Comparison of ENCODE assay signal across 8 mouse cellular contexts in genomic region chr12:52918939-52919338, GRCm38 (mm10).
A peak's percentile ranks its signal among the peaks of the same experiment; 100 is the strongest.
DNase-seq lines count a peak whose midpoint lies in the region; ATAC-seq and TF ChIP-seq lines count a peak whose summit lies in the region.

No protein-coding gene starts in this region.

- no peak for TF ChIP-seq POLR2A in testis, adult 2 months (IDR thresholded peaks at IDR 0.05; ENCODE audit: control insufficient read depth, low read depth, low read length)

- H3K27me3 ChIP-seq in heart, embryonic 12.5 days (replicated peaks), result no peaks in the 10 kb centered on the region
- no peaks in the 10 kb centered on the region for H3K27me3 ChIP-seq in testis, adult 2 months (ENCODE audit: control insufficient read depth, insufficient read depth, low read length)

- intact Hi-C loops in gastrocnemius, postnatal 36 days (cut with DNase I), result loop anchor here (2.0 to 10.0 kb wide), 2 partner anchors 336 to 1144 kb away; no protein-coding TSS in a partner anchor

- H3K27ac ChIP-seq in heart, embryonic 12.5 days (ENCODE audit: poor library complexity, severe bottlenecking), result no peak overlapping the region
- no peak overlapping the region for H3K27ac ChIP-seq in testis, adult 2 months (ENCODE audit: control insufficient read depth, insufficient read depth, low read depth, low read length)

- TF ChIP-seq CTCF in testis, adult 2 months (IDR thresholded peaks at IDR 0.05; ENCODE audit: control insufficient read depth, insufficient read depth, insufficient replicate concordance, low read depth, low read length), result peak; percentile 72; the same call in 1 of the 2 replicates

- WGBS in heart, embryonic 12.5 days, result 26% methylated on average over 11 of the region's 11 CpGs

- no peak overlapping the region for H3K9ac ChIP-seq in heart, embryonic 12.5 days

- H3K4me1 ChIP-seq in heart, embryonic 12.5 days (replicated peaks), result peaks cover 28% of the 10 kb centered on the region
- H3K4me1 ChIP-seq in testis, adult 2 months (ENCODE audit: control insufficient read depth, insufficient read depth, low read length), result peaks cover 3% of the 10 kb centered on the region

- no peak overlapping the region for H3K4me3 ChIP-seq in heart, embryonic 12.5 days
- H3K4me3 ChIP-seq in testis, adult 2 months (ENCODE audit: control insufficient read depth, low read depth, low read length), result no peak overlapping the region

- no peaks in the 10 kb centered on the region for H3K9me3 ChIP-seq in heart, embryonic 12.5 days (replicated peaks)

- H3K36me3 ChIP-seq in heart, embryonic 12.5 days, result no peaks in the 10 kb centered on the region
- H3K36me3 ChIP-seq in testis, adult 2 months (ENCODE audit: control insufficient read depth, insufficient read depth, low read length), result no peaks in the 10 kb centered on the region

- DNase-seq in heart, postnatal 4 days, result peak; percentile 28
- no peak for DNase-seq in testis, postnatal 10 days (ENCODE audit: low spot score)
- DNase-seq in embryo, embryonic 11.5 days (ENCODE audit: low read depth, low spot score), result peak; percentile 54
- DNase-seq in lung, postnatal 36 days, result peak; percentile 6
- DNase-seq in gastrocnemius, postnatal 36 days, result no peak

- ATAC-seq in heart, embryonic 12.5 days (ENCODE audit: insufficient number of reproducible peaks, low FRiP score), result no peak
- ATAC-seq in megakaryocyte-erythroid progenitor cell, adult 5-6 weeks (replicated peaks; ENCODE audit: low FRiP score, low TSS enrichment, poor library complexity, severe bottlenecking), result no peak

- no peak overlapping the region for H3K4me2 ChIP-seq in heart, embryonic 12.5 days

Comparison
In these comparisons a context has a peak if more than half of its experiments do, and no peak if none do; other contexts are left out.
1. DNase-seq: peak in heart, postnatal 4 days (single experiment), embryo, embryonic 11.5 days (single experiment) and lung, postnatal 36 days (single experiment); none in testis, postnatal 10 days (single experiment) and gastrocnemius, postnatal 36 days (0 of 2).